Mouse (Mus musculus): ENCODE measurements around the gene Sbpl.

DNA sequence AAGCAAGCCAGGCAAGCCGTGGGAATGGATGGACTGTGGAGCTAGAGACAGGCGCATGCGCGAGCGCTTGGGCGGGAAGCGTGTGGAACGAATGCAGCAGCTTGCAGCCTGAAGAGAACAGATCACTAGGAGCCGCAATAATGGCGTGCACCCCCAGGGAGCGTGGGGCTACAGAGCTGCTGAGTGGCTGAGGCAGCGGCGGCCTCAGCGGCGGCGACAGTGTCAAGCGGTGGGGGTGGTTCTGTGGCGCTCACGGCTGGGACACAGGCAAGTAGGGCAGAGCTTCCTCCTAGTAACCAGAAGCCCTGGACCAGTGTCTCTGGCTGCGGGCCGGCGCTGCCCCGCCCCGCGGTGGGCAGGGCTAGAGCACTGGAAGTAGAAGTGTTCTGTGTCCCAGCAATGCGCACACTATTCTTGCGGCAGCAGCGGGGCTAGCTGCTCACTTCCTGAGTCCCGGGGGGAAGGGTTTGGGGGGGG lies 30.5 kb downstream of the Sbpl start:
- TF ChIP-seq POLR2A (IDR thresholded peaks at IDR 0.05; ENCODE audit: control insufficient read depth, low read depth, low read length) (peak; percentile 47; the same call in 1 of the 2 replicates), CTCF (IDR thresholded peaks at IDR 0.05; ENCODE audit: control insufficient read depth, insufficient read depth, insufficient replicate concordance, low read depth, low read length) (no peak)
